Mouse (Mus musculus) bone marrow, adult 2 months (tissue): ENCODE data around the gene Lrrc8a. TPM values are rescaled to one million over a fixed set of nuclear protein-coding genes. Genes with fewer than 3 reads are reported as not detected.

Source experiments
- H3K27ac ChIP-seq: fragments of 200-500 bp; 2 replicates; pipeline ENCODE4 v1.5.1; 2012; ENCODE audit warnings: low read depth, mild to moderate bottlenecking, control low read depth, inconsistent platforms, low read length; ENCODE audit not compliant: control insufficient read depth, poor library complexity, insufficient read depth
- H3K4me1 ChIP-seq: fragments of 200-500 bp; 2 replicates; pipeline ENCODE4 v1.6.1; 2011; ENCODE audit warnings: low read length; ENCODE audit not compliant: control insufficient read depth, insufficient read depth
- H3K4me3 ChIP-seq: fragments of 200-500 bp; replicated peaks from 2 replicates; pipeline ENCODE3; 2011; ENCODE audit warnings: mild to moderate bottlenecking, low read depth, low read length, control low read depth; ENCODE audit not compliant: control insufficient read depth
- CTCF ChIP-seq: fragments of 200-500 bp; IDR thresholded peaks from 2 replicates; pipeline ENCODE4 v1.5.1; 2011; ENCODE audit warnings: low read length, control low read depth; ENCODE audit not compliant: control insufficient read depth, insufficient read depth
- POLR2A ChIP-seq: fragments of 200-500 bp; IDR thresholded peaks from 2 replicates; pipeline ENCODE4 v1.6.1; 2011; ENCODE audit warnings: low read depth, mild to moderate bottlenecking, control low read depth, low read length, borderline replicate concordance; ENCODE audit not compliant: control insufficient read depth
- WGBS: fragments of 180-500 bp; shearing (Covaris S2); methylation state at CpG from one replicate; pipeline ENCODE4 v1.1.7; 2018; 5-methylcytosine and 5-hydroxymethylcytosine counted together
- polyA plus RNA-seq: library from polyadenylated mRNA; stranded (reverse); fragments of >200 nt; gene quantifications from 2 replicates; pipeline ENCODE4 v1.2.4, GENCODE M21; 2011; ENCODE audit warnings: low replicate concordance; ENCODE audit not compliant: missing spikeins, insufficient read depth, insufficient read length

Lrrc8a gene
- polyA plus RNA-seq, 1 experiment, result 11.5 TPM

- WGBS, result 92% methylated on average over 18 of the region's 18 CpGs
- peaks cover 4% of the 10 kb centered on the region for H3K4me1 ChIP-seq
Observed at GRCm38 (mm10) chr2:30261921-30262839, 24.7 kb downstream of the Lrrc8a start.

DNA sequence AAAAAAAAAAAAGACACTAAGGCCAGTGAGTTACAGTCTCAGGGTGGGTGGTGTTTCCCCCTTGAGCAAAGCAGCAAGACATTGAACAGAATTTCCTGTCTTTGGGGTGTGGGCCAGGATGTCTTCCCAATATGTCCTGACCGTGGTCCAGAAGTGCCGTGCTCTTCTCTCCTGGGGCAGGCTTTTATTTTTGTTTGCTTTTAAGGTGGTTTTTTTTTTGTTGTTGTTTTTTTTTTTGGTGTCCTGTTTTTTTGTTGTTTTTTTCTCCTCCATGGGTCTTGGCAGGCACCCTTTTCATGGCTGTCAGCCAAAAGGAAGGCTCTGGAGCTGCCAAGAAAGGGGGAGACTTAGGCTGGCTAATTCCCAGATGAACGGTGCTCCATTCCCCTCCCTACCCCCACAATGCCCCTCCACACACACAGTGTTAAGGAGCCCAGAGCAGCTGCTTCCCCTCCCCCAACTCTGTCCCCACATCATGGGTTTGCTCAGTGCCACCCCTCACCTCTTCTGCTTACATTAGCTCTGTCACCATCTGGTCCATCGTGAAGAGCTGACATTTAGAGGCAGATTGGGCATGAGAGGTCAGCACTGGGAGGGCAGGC, 25.4 kb downstream of the Lrrc8a start:
- WGBS, result 80% methylated on average over 4 of the region's 4 CpGs
- Histone ChIP-seq H3K4me3 (no peak overlapping the region), H3K27ac (no peak overlapping the region), H3K4me1 (peaks cover 4% of the 10 kb centered on the region)
- no peak for TF ChIP-seq POLR2A

More at GRCm38 (mm10) chr2:30261921-30262839, 24.7 kb downstream of the Lrrc8a start:
- Histone ChIP-seq H3K27ac (no peak overlapping the region), H3K4me3 (no peak overlapping the region)
- TF ChIP-seq POLR2A (no peak), CTCF (no peak)

DNA sequence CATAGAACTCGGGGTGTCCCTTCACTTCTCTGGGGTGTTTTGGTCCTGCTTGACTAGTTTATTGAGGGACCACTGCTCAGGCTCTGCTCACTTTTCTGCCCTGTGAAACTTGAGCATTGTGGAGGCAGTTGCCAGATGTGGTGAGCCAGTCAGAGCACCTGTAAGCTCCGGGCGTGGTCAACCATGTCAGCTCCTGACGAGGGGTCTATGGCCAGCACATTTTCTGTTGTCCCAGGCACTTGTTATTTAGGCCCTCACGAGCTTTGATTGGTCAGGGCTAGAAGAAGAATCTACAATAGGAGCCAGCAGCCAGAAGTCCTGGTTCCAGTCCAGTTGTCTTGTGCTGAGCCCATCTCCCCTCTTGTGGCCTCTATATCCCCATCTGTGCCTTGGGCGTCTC, 26.3 kb downstream of the Lrrc8a start:
- TF ChIP-seq POLR2A (no peak), CTCF (no peak)
- Histone ChIP-seq H3K27ac (no peak overlapping the region), H3K4me1 (peaks cover 2% of the 10 kb centered on the region), H3K4me3 (no peak overlapping the region)
- 85% methylated on average over 6 of the region's 6 CpGs for WGBS

- WGBS, result 88% methylated on average over 7 of the region's 7 CpGs
- Histone ChIP-seq H3K4me3 (no peak overlapping the region), H3K4me1 (no peaks in the 10 kb centered on the region; the same call in 1 of the 2 replicates), H3K27ac (no peak overlapping the region)
- TF ChIP-seq CTCF (no peak), POLR2A (no peak)
Observed at GRCm38 (mm10) chr2:30264671-30265519, 27.4 kb downstream of the Lrrc8a start.

DNA sequence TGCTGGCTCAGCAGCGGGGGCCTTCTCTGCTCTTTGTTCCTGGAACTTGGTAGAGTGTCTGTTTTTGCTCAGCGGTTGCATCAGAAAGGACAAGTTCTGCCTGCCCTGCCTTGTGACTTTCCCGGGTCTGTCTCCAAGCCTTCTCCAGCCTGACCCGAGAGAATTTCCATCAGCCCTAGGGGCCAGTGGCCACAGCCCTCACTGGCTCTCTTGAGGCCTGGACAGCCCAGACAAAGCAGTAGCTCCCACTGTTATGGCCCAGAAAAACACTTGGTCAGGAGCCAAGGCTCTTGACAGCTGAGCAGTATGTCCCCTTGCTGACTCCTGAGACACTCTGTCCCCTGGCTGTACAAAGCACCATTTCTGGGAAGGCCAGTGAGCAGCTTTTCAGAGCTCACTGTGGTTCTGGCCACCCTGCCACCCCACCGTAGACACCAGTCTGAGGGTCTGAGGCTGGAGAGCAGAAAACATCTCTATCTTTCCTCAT, 28.3 kb downstream of the Lrrc8a start, which contains the start of gene Phyhd1:
Gene Phyhd1, plus strand, starts transcription at position 437 of the 487 bp plus-strand sequence.
- peak within 1 kb of the TSS; percentile 19; the same call in 1 of the 2 replicates for H3K27ac ChIP-seq
- no peak for TF ChIP-seq CTCF
- no peak within 1 kb of the TSS for H3K4me3 ChIP-seq
- no peaks in the 10 kb centered on the region; the same call in 1 of the 2 replicates for H3K4me1 ChIP-seq
- WGBS, result 68% methylated on average over 5 of the region's 5 CpGs

DNA sequence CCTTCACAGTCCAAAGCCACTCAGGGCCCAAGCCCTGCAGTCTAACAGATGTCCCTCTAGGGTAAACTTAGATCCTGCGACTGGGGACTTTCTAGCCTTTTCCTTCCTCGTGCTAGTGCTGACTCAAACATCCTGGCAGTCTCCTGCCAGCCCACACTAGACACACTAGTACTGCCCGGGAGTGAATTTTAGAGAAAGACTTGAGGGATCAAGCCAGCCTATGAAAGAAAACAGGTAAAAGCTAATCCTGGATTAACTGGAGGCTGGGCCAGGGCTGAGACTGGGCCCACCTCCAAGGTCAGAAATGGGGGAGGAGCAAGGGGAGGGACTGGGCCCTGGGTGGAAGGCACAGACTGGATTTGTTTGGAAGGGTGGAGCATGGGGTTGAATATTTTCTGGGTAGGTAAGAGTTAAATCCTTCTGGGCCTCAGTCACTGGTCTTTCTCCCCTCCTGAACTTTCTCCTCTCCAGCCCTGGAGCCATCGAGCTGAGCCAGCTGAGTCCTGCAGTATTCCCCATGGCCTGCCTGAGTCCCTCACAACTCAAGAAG, 29.0 kb downstream of the Lrrc8a start:
- Histone ChIP-seq H3K4me1 (no peaks in the 10 kb centered on the region; the same call in 1 of the 2 replicates), H3K4me3 (no peak overlapping the region), H3K27ac (peak overlapping the region; percentile 19; the same call in 1 of the 2 replicates)
- TF ChIP-seq POLR2A, result no peak
- TF ChIP-seq CTCF, result no peak
- 44% methylated on average over 4 of the region's 4 CpGs for WGBS

- WGBS, result 89% methylated on average over 2 of the region's 2 CpGs
- TF ChIP-seq POLR2A (no peak), CTCF (no peak)
- Histone ChIP-seq H3K4me1 (no peaks in the 10 kb centered on the region; the same call in 1 of the 2 replicates), H3K27ac (no peak overlapping the region), H3K4me3 (no peak overlapping the region)
Observed at GRCm38 (mm10) chr2:30267466-30267865, 30.0 kb downstream of the Lrrc8a start.

GRCm38 (mm10) chr2:30268371-30268770, 30.9 kb downstream of the Lrrc8a start:
- H3K4me3 ChIP-seq, result no peak overlapping the region
- TF ChIP-seq POLR2A (no peak), CTCF (no peak)
- no peak overlapping the region for H3K27ac ChIP-seq
- no peaks in the 10 kb centered on the region; the same call in 1 of the 2 replicates for H3K4me1 ChIP-seq
- 71% methylated on average over 4 of the region's 4 CpGs for WGBS
